Mouse (Mus musculus) ZHBTc4 (cell line): ENCODE measurements around the gene Ldhd.

ENCODE experiments used
- DNase-seq: peaks from one replicate; pipeline ENCODE4 v3.0.0-alpha.2; 2011; ENCODE audit warnings: low read depth, low spot score

The Ldhd gene

GRCm38 (mm10) chr8:111594951-111595350 is 35.2 kb downstream of the Ldhd start:
- no peak for DNase-seq

- no peak for DNase-seq
Observed at GRCm38 (mm10) chr8:111594044-111594840, 35.9 kb downstream of the Ldhd start.

- peak; percentile 75 for DNase-seq
Observed at GRCm38 (mm10) chr8:111592390-111592910, 37.7 kb downstream of the Ldhd start.

GRCm38 (mm10) chr8:111591176-111591575 is 39.0 kb downstream of the Ldhd start:
- DNase-seq: no peak

GRCm38 (mm10) chr8:111590214-111590613 is 40.0 kb downstream of the Ldhd start:
- DNase-seq: no peak

- DNase-seq: peak; percentile 65
Observed at GRCm38 (mm10) chr8:111588336-111588735, 41.8 kb downstream of the Ldhd start.

GRCm38 (mm10) chr8:111587545-111588094 is 42.6 kb downstream of the Ldhd start:
- DNase-seq: no peak

- DNase-seq: no peak
Observed at GRCm38 (mm10) chr8:111584946-111585345, 45.2 kb downstream of the Ldhd start.

GRCm38 (mm10) chr8:111582386-111582785 is 47.8 kb downstream of the Ldhd start:
- no peak for DNase-seq

- DNase-seq: no peak
Observed at GRCm38 (mm10) chr8:111580306-111580705, 49.9 kb downstream of the Ldhd start.

- no peak for DNase-seq
Observed at GRCm38 (mm10) chr8:111579318-111579717, 50.9 kb downstream of the Ldhd start.

- no peak for DNase-seq
Observed at GRCm38 (mm10) chr8:111577880-111578533, 52.2 kb downstream of the Ldhd start.

- DNase-seq: no peak
Observed at GRCm38 (mm10) chr8:111576501-111576900, 53.7 kb downstream of the Ldhd start.

- no peak for DNase-seq
Observed at GRCm38 (mm10) chr8:111575492-111575891, 54.7 kb downstream of the Ldhd start.

- no peak for DNase-seq
Observed at GRCm38 (mm10) chr8:111574016-111574415, 56.2 kb downstream of the Ldhd start.
